Mouse (Mus musculus) layer of hippocampus, adult 9-11 months (tissue): Measurements from ENCODE around the gene Nbeal2.
"Not testable (repeated sequence)": the region's sequence is repeated elsewhere in the genome, so short reads cannot be mapped to it uniquely, and the experiment has no call there.

ENCODE experiments used
- DNase-seq: peaks from one replicate; pipeline ENCODE4 v3.0.0; 2022

Nbeal2 gene

GRCm38 (mm10) chr9:110653655-110654461, at the start of gene Nbeal2:
Gene Nbeal2, minus strand, starts transcription at chr9:110654161.
- DNase-seq = peak; percentile 94

DNA sequence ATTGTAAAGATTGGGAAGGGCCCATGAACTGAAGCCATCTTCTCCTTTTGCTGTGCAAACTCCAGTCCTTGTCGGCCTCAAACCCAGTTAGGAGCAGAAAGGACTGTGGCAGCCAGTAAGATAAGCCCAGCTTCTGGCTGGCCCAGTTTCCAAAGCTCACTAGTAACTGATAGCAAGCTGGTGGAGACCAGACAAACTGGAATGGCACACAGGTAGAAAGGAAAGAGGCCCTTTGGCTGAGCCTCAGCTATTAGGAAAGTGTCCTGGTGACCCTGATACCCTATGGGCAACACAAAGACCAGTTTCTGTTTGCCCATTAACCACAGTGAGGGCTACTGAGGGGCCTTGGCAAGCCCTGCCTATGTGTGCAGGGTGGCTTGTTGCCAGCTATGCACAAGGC, 48.9 kb upstream of the Nbeal2 start:
- DNase-seq = no peak

DNA sequence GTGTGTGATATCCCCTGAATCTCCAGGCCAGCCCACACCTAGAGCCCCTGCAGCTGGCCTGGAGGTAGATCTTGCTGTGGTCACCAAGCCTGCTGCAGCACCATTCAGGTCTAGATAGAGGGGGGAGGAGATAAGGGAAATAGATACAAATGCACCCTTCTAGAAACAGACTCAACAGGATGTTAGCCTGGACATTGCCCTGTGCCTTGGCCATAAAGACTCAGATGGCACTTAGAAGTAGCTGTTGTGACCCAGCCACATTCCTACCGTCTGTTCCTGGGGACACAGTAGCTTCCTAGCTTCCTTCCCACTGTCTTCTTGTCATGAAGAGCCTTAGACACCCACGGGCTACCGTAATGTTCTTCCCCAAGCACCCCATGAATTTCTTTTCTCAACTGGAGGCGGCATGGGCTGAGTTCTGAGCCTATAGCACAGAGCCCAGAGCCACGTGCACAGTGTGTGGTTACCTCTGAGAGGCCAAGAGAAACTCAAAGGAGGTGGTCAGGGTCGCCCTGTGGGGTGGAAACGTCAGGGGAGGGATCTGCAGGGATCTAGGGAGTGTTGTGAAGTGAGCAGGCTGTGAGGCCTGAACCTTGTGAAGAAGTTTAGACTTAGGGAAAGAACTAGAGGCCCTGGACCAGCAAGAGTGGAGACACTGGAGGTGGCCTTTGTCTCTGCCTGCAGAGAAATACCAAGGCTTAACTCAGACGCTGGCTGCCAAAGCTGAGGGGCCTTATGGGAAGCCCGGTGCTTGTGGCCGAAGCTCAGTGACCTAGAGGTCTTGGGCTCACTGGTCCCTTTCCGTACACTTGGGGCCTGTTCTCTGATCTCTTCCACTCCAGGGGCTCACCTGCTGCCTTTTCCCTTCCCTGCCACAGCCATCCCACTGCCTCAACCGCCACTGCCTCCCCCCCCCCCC, 47.4 kb upstream of the Nbeal2 start:
- DNase-seq = no peak

GRCm38 (mm10) chr9:110699574-110699973, 45.6 kb upstream of the Nbeal2 start:
- no peak for DNase-seq

GRCm38 (mm10) chr9:110697465-110697864, 43.5 kb upstream of the Nbeal2 start:
- no peak for DNase-seq

- DNase-seq = no peak
Measured at GRCm38 (mm10) chr9:110696427-110696826, 42.5 kb upstream of the Nbeal2 start.

DNA sequence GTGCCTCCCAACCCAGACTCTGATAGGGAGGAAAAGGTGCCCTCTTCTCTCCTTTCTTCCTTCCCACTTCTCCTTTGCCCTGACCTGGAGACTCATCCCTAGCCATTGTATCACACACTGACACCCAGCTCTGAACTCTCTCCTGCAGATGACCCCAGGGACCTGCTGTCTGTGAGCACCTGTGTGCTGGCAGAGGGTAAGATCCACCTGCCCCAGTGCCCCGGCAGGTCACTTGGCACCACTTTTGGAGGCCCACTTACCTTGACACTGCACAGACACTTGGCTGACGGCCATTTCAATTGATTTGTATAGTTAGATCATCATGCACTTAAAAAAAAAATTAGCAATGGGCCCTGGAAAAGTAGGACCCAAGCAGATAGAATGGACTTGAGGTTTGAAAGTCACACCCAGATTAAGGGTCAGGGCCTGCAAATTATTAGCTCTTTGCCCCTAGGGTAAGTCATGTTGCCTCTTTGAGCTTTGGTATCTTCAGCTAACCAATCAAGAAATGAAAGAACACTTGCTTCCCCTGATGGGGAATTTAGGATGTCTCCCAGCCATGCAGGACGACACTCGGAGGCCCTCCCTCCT, 41.3 kb upstream of the Nbeal2 start:
- DNase-seq = no peak

GRCm38 (mm10) chr9:110689261-110689779, 35.4 kb upstream of the Nbeal2 start:
- no peak for DNase-seq

- no peak for DNase-seq
Measured at GRCm38 (mm10) chr9:110687846-110688245, 33.9 kb upstream of the Nbeal2 start.

DNA sequence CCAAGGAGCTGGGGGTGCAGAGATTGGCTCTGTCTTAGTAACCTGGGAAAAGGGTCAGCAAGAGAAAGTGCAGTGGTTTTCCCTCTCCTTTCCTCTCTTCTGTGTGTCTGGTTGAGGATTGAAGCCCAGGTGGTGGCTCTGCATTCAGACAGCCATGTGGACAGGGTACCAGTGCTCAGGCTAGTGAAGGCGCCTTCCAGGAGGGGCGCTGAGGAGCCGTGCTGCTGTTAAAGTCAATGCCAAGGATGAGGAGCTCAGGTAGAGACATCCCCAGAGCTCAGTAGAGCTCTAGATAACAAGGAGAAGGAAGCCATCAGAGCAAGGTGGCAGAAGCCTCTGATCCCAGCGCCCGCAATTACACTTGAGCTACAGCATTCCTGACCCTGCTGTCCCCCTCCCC, 33.1 kb upstream of the Nbeal2 start:
- no peak for DNase-seq

GRCm38 (mm10) chr9:110686472-110686871, 32.5 kb upstream of the Nbeal2 start:
- no peak for DNase-seq

DNA sequence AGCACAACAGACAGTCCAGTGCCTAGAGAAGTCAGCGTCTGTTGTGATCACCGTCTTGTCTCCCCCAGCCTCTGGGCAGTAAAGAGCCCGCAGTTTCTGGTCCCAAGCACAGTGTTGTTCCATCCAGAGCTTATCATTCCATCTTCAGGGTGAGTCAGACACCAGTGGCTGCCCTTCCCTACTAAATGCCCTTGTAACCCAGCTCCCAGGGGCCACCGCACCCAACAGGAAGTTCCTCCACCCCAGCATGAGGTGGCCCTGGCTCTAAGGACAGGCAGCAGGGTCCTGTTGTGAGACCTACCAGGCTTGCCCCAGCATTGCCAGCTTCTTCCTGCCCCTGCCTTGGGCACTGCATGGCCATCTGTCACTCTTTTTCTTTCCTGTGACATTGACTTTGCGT, 31.6 kb upstream of the Nbeal2 start:
- no peak for DNase-seq

- DNase-seq = no peak
Measured at GRCm38 (mm10) chr9:110685187-110685586, 31.2 kb upstream of the Nbeal2 start.

DNA sequence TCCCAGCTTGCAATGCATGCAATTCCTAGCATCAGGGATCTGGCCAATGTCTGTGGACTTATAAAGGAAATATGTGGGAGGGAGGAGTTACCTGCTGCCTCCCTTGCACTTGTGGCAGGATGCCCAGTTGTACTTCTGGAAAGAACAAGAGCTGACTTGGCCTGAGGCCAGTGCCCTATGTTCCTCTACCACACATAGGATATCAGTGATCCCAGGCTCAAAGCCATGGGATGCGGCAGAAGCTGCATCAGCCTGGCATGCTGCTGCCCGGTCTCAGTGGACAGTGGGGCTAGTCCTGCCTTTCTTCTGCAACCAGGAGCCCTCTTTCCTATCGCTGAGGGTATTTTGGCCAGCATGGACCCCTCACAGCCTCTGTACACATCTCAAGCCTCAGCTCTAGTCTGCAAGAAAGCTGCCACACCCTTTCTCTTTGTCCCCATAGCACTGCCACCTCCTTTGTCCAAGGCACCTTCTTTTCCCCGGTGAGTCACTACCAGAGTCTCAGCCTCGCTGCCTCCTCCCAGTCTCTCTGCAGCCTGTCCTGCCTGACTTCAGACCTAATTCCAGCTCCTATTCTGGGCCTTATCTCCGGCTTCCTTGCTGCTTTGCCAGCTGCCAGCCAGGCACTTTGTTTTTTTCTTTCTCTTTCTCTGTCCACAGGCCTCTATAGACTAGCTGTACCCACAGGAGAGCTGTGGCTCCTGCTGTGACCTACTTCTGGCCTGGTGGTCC, 30.3 kb upstream of the Nbeal2 start:
- peak; percentile 81 for DNase-seq

GRCm38 (mm10) chr9:110683574-110684099, 29.7 kb upstream of the Nbeal2 start:
- DNase-seq = no peak

- not testable (repeated sequence) for DNase-seq
Measured at GRCm38 (mm10) chr9:110682697-110683096, 28.7 kb upstream of the Nbeal2 start.

DNA sequence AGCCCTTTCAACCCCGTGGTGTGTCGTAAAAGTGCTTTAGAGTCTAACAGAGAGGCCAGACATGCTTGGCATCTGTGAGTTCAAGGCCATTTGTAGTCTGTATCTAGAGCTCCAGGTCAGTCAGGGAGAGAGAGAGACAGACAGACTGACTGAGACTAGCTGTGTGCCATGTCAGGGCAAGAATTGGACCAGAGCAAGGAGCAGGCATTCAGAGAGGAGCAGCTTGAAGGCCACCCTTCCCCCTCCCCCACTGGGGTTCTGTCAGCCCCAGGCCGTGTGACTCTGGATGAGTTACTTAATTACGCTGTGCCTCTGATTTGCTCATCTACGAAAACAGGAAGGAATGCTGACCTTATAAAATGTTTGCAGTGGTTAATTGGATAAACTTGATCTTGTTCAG, 28.3 kb upstream of the Nbeal2 start:
- no peak for DNase-seq

DNA sequence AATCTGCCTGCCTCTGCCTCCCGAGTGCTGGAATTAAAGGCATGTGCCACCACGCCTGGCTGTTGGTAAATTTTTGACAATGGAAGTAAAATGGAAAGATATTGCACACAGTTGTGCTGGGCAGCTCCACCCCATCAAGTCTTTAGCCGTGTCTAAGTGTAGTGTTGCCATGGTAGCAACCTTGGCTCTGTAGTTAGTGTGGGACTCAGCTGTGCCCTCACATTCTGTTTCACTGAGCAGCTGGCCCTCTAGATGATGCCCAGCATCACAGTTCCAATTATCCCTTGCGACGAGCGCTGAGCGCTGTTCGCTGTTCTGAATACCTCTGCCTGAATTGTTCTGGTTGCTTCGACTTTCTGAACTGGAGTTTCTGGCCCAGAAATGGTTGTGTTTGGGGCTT, 27.9 kb upstream of the Nbeal2 start:
- peak; percentile 67 for DNase-seq

- no peak for DNase-seq
Measured at GRCm38 (mm10) chr9:110680736-110681507, 27.0 kb upstream of the Nbeal2 start.

DNA sequence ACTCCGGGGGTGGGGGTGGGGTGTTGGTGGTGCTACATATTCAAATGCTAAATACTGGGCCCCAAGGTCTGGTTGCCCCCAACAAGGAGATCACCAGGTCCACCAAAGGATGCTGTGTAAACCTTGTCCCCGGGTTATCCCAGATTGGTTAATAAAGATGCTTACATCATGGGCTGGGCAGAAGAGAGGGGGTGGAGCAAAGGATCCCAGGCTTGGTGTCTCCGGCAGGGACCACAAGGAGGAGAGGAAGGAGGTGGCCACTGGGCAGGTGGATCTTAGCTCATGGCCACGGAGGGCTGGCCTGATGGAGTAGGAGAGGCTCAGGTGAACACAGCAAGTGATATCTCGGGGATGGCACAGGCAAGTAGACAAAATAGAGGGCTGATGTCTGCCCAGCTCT, 24.9 kb upstream of the Nbeal2 start:
- no peak for DNase-seq

- peak; percentile 85 for DNase-seq
Measured at GRCm38 (mm10) chr9:110676492-110676911, 22.5 kb upstream of the Nbeal2 start.
